Mouse (Mus musculus) kidney, embryonic 15.5 days (tissue): ENCODE measurements at regions not wholly inside any gene's neighbourhood (a gene's known extent, or its start where the extent isn't known, plus 50 kb on each side); places are given as distances from the start of the nearest gene placed in this dataset.
A peak's percentile ranks its signal among the peaks of the same experiment; 100 is the strongest.

Source experiments
- ATAC-seq: fragments of 200-750 bp; cut with Nextera tagmentation; replicated peaks from 2 replicates; pipeline ENCODE4 v1.8.0; 2017; ENCODE audit warnings: moderate TSS enrichment; ENCODE audit not compliant: low FRiP score
- H3K27ac ChIP-seq: fragments of 300-500 bp; sonication (generic); 2 replicates; pipeline ENCODE4 v1.5.1; 2015; ENCODE audit warnings: mild to moderate bottlenecking, inconsistent platforms
- H3K27me3 ChIP-seq: fragments of 300-500 bp; sonication (generic); 2 replicates; pipeline ENCODE4 v1.6.1; 2015; ENCODE audit warnings: inconsistent platforms
- H3K36me3 ChIP-seq: fragments of 300-500 bp; sonication (generic); 2 replicates; pipeline ENCODE4 v1.6.1; 2015; ENCODE audit warnings: inconsistent platforms
- H3K4me1 ChIP-seq: fragments of 300-500 bp; sonication (generic); 2 replicates; pipeline ENCODE4 v1.6.1; 2015; ENCODE audit warnings: inconsistent platforms
- H3K4me2 ChIP-seq: fragments of 300-500 bp; sonication (generic); 2 replicates; pipeline ENCODE4 v1.6.1; 2015; ENCODE audit warnings: moderate library complexity, mild to moderate bottlenecking, inconsistent platforms
- H3K4me3 ChIP-seq: fragments of 300-500 bp; sonication (generic); replicated peaks from 2 replicates; pipeline ENCODE4 v1.5.1; 2015; ENCODE audit warnings: mild to moderate bottlenecking, inconsistent platforms
- H3K9ac ChIP-seq: fragments of 300-500 bp; sonication (generic); 2 replicates; pipeline ENCODE4 v1.6.1; 2015; ENCODE audit warnings: mild to moderate bottlenecking, inconsistent platforms
- H3K9me3 ChIP-seq: fragments of 300-500 bp; sonication (generic); replicated peaks from 2 replicates; pipeline ENCODE4 v1.6.1; 2016; ENCODE audit warnings: inconsistent platforms
- WGBS: fragments of 180-500 bp; shearing (Covaris S2); methylation state at CpG from one replicate; pipeline ENCODE4 v1.1.7; 2015; ENCODE audit warnings: mixed read lengths; 5-methylcytosine and 5-hydroxymethylcytosine counted together

GRCm38 (mm10) chr17:82925751-82926150 is 289.3 kb upstream of the Pkdcc start:
- H3K9ac ChIP-seq: no peak overlapping the region
- H3K27ac ChIP-seq: no peak overlapping the region
- no peaks in the 10 kb centered on the region for H3K9me3 ChIP-seq
- no peaks in the 10 kb centered on the region for H3K36me3 ChIP-seq
- H3K27me3 ChIP-seq: no peaks in the 10 kb centered on the region
- 76% methylated on average over 2 of the region's 2 CpGs for WGBS
- no peak overlapping the region for H3K4me3 ChIP-seq
- H3K4me2 ChIP-seq: no peak overlapping the region
- no peak for ATAC-seq
- H3K4me1 ChIP-seq: no peaks in the 10 kb centered on the region

- H3K4me1 ChIP-seq: no peaks in the 10 kb centered on the region
- H3K4me2 ChIP-seq: no peak overlapping the region
- H3K27ac ChIP-seq: no peak overlapping the region
- no peaks in the 10 kb centered on the region for H3K36me3 ChIP-seq
- no peak for ATAC-seq
- WGBS: 81% methylated on average over 3 of the region's 3 CpGs
- no peak overlapping the region for H3K9ac ChIP-seq
- H3K27me3 ChIP-seq: no peaks in the 10 kb centered on the region
- no peaks in the 10 kb centered on the region for H3K9me3 ChIP-seq
- no peak overlapping the region for H3K4me3 ChIP-seq
Measured at GRCm38 (mm10) chr17:82927681-82928080, 287.4 kb upstream of the Pkdcc start.

- Histone ChIP-seq H3K4me3 (no peak overlapping the region), H3K9ac (no peak overlapping the region), H3K27me3 (no peaks in the 10 kb centered on the region), H3K9me3 (no peaks in the 10 kb centered on the region), H3K4me2 (no peak overlapping the region), H3K36me3 (no peaks in the 10 kb centered on the region), H3K4me1 (no peaks in the 10 kb centered on the region), H3K27ac (no peak overlapping the region)
- WGBS: 44% methylated on average over 3 of the region's 3 CpGs
- no peak for ATAC-seq
Measured at GRCm38 (mm10) chr17:82929511-82929910, 285.6 kb upstream of the Pkdcc start.

GRCm38 (mm10) chr17:82930738-82931137 is 284.4 kb upstream of the Pkdcc start:
- Histone ChIP-seq H3K4me3 (no peak overlapping the region), H3K9me3 (no peaks in the 10 kb centered on the region), H3K36me3 (no peaks in the 10 kb centered on the region), H3K27me3 (no peaks in the 10 kb centered on the region), H3K4me2 (no peak overlapping the region), H3K9ac (no peak overlapping the region), H3K4me1 (no peaks in the 10 kb centered on the region), H3K27ac (no peak overlapping the region)
- 32% methylated on average over 1 of the region's 1 CpGs for WGBS
- no peak for ATAC-seq

- Histone ChIP-seq H3K27me3 (no peaks in the 10 kb centered on the region), H3K9me3 (no peaks in the 10 kb centered on the region)
Measured at GRCm38 (mm10) chr17:82931476-82931875, 283.6 kb upstream of the Pkdcc start.

GRCm38 (mm10) chr17:82936836-82937235 is 278.3 kb upstream of the Pkdcc start:
- no peak overlapping the region for H3K4me2 ChIP-seq
- ATAC-seq: no peak
- no peak overlapping the region for H3K27ac ChIP-seq
- 72% methylated on average over 3 of the region's 3 CpGs for WGBS
- H3K4me1 ChIP-seq: no peaks in the 10 kb centered on the region
- H3K9me3 ChIP-seq: no peaks in the 10 kb centered on the region
- no peak overlapping the region for H3K4me3 ChIP-seq
- H3K9ac ChIP-seq: no peak overlapping the region
- H3K27me3 ChIP-seq: no peaks in the 10 kb centered on the region
- no peaks in the 10 kb centered on the region for H3K36me3 ChIP-seq

More at GRCm38 (mm10) chr17:82931476-82931875, 283.6 kb upstream of the Pkdcc start:
- Histone ChIP-seq H3K36me3 (no peaks in the 10 kb centered on the region), H3K9ac (no peak overlapping the region), H3K4me3 (no peak overlapping the region), H3K4me2 (no peak overlapping the region), H3K27ac (no peak overlapping the region), H3K4me1 (no peaks in the 10 kb centered on the region)
- WGBS: 70% methylated on average over 4 of the region's 4 CpGs
- no peak for ATAC-seq

GRCm38 (mm10) chr17:82946083-82946482 is 269.0 kb upstream of the Pkdcc start:
- H3K36me3 ChIP-seq: no peaks in the 10 kb centered on the region
- no peaks in the 10 kb centered on the region for H3K27me3 ChIP-seq
- no peak overlapping the region for H3K27ac ChIP-seq
- no peak overlapping the region for H3K9ac ChIP-seq
- 0 out of 2 replicates have a peak, but pooled peaks have one; percentile 33 for ATAC-seq
- WGBS: 57% methylated on average over 4 of the region's 4 CpGs
- no peak overlapping the region for H3K4me3 ChIP-seq
- no peaks in the 10 kb centered on the region for H3K9me3 ChIP-seq
- H3K4me1 ChIP-seq: no peaks in the 10 kb centered on the region
- H3K4me2 ChIP-seq: no peak overlapping the region

- WGBS: 81% methylated on average over 4 of the region's 4 CpGs
Measured at GRCm38 (mm10) chr17:82949794-82950193, 265.3 kb upstream of the Pkdcc start.

GRCm38 (mm10) chr17:82950268-82950667 is 264.8 kb upstream of the Pkdcc start:
- H3K4me2 ChIP-seq: no peak overlapping the region
- no peaks in the 10 kb centered on the region for H3K4me1 ChIP-seq
- 89% methylated on average over 14 of the region's 14 CpGs for WGBS
- H3K9ac ChIP-seq: no peak overlapping the region
- H3K9me3 ChIP-seq: no peaks in the 10 kb centered on the region
- H3K27me3 ChIP-seq: no peaks in the 10 kb centered on the region
- no peaks in the 10 kb centered on the region for H3K36me3 ChIP-seq
- H3K27ac ChIP-seq: no peak overlapping the region
- H3K4me3 ChIP-seq: no peak overlapping the region
- ATAC-seq: no peak

More at GRCm38 (mm10) chr17:82949794-82950193, 265.3 kb upstream of the Pkdcc start:
- Histone ChIP-seq H3K9ac (no peak overlapping the region), H3K9me3 (no peaks in the 10 kb centered on the region), H3K4me3 (no peak overlapping the region), H3K27ac (no peak overlapping the region), H3K4me1 (no peaks in the 10 kb centered on the region), H3K27me3 (no peaks in the 10 kb centered on the region), H3K4me2 (no peak overlapping the region), H3K36me3 (no peaks in the 10 kb centered on the region)
- ATAC-seq: no peak

- no peaks in the 10 kb centered on the region for H3K9me3 ChIP-seq
- H3K9ac ChIP-seq: no peak overlapping the region
- no peak overlapping the region for H3K27ac ChIP-seq
- no peak overlapping the region for H3K4me3 ChIP-seq
- WGBS: 25% methylated on average over 4 of the region's 4 CpGs
- no peak overlapping the region for H3K4me2 ChIP-seq
- ATAC-seq: 0 out of 2 replicates have a peak, but pooled peaks have one; percentile 36
- no peaks in the 10 kb centered on the region for H3K36me3 ChIP-seq
- no peaks in the 10 kb centered on the region for H3K4me1 ChIP-seq
- no peaks in the 10 kb centered on the region for H3K27me3 ChIP-seq
Measured at GRCm38 (mm10) chr17:82957409-82957808, 257.7 kb upstream of the Pkdcc start.

GRCm38 (mm10) chr17:82963374-82963773 is 251.7 kb upstream of the Pkdcc start:
- ATAC-seq: no peak
- no peak overlapping the region for H3K9ac ChIP-seq
- H3K4me3 ChIP-seq: no peak overlapping the region
- no peak overlapping the region for H3K4me2 ChIP-seq
- whole genome bisulfite sequencing: 72% methylated on average over 3 of the region's 3 CpGs
- H3K27ac ChIP-seq: no peak overlapping the region
- H3K4me1 ChIP-seq: no peaks in the 10 kb centered on the region
- H3K36me3 ChIP-seq: no peaks in the 10 kb centered on the region
- H3K27me3 ChIP-seq: no peaks in the 10 kb centered on the region
- no peaks in the 10 kb centered on the region for H3K9me3 ChIP-seq

GRCm38 (mm10) chr17:82999710-83000109 is 215.4 kb upstream of the Pkdcc start:
- Histone ChIP-seq H3K9me3 (no peaks in the 10 kb centered on the region), H3K4me1 (0 out of 2 replicates have a peak, but pooled peaks cover 10% of the 10 kb centered on the region), H3K9ac (no peak overlapping the region), H3K4me3 (no peak overlapping the region), H3K27ac (0 out of 2 replicates have a peak overlapping the region, but pooled peaks have one; percentile 1), H3K36me3 (no peaks in the 10 kb centered on the region), H3K27me3 (no peaks in the 10 kb centered on the region), H3K4me2 (peak overlapping the region; percentile 24; the same call in 1 of the 2 replicates)
- ATAC-seq: 0 out of 2 replicates have a peak, but pooled peaks have one; percentile 55
- 44% methylated on average over 10 of the region's 10 CpGs for WGBS

GRCm38 (mm10) chr17:83000411-83000810 is 214.7 kb upstream of the Pkdcc start:
- Histone ChIP-seq H3K27ac (no peak overlapping the region), H3K9me3 (no peaks in the 10 kb centered on the region), H3K36me3 (no peaks in the 10 kb centered on the region), H3K4me2 (no peak overlapping the region; the same call in 1 of the 2 replicates), H3K4me1 (0 out of 2 replicates have a peak, but pooled peaks cover 10% of the 10 kb centered on the region), H3K4me3 (no peak overlapping the region), H3K9ac (no peak overlapping the region), H3K27me3 (no peaks in the 10 kb centered on the region)
- ATAC-seq: no peak
- WGBS: 51% methylated on average over 8 of the region's 8 CpGs
